Mouse (Mus musculus): ENCODE results near the gene Serpinb12.
"Not testable (repeated sequence)": the region's sequence is repeated elsewhere in the genome, so short reads cannot be mapped to it uniquely, and the experiment has no call there.

Gene Serpinb12

GRCm38 (mm10) chr1:106934265-106934664 lies at the start of gene Serpinb12:
Gene Serpinb12 (plus strand): TSS chr1:106934449.
- no peak for DNase-seq

- DNase-seq, result not testable (repeated sequence)
These were observed 39.1 kb upstream of the Serpinb12 start for GRCm38 (mm10) chr1:106895142-106895541.

GRCm38 (mm10) chr1:106901406-106901805 lies 32.8 kb upstream of the Serpinb12 start:
- DNase-seq, result no peak

- DNase-seq, result no peak
These were observed 2.3 kb upstream of the Serpinb12 start for GRCm38 (mm10) chr1:106931954-106932353.

- DNase-seq, result no peak
These were observed 591 bp upstream of the Serpinb12 start for GRCm38 (mm10) chr1:106933658-106934057.

GRCm38 (mm10) chr1:106947217-106947616 lies 13.0 kb downstream of the Serpinb12 start:
- DNase-seq, result no peak

GRCm38 (mm10) chr1:106959981-106960380 lies 25.7 kb downstream of the Serpinb12 start:
- no peak for DNase-seq

GRCm38 (mm10) chr1:106961023-106961422 lies 26.8 kb downstream of the Serpinb12 start:
- peak; percentile 16 for DNase-seq

GRCm38 (mm10) chr1:106980684-106981083 lies 46.4 kb downstream of the Serpinb12 start, which contains the start of gene Serpinb13:
Gene Serpinb13 (plus strand): TSS chr1:106980984.
- DNase-seq, result no peak

GRCm38 (mm10) chr1:106983092-106983491 lies 48.8 kb downstream of the Serpinb12 start:
- DNase-seq, result no peak

GRCm38 (mm10) chr1:106983865-106984264 lies 49.6 kb downstream of the Serpinb12 start:
- no peak for DNase-seq

GRCm38 (mm10) chr1:107000424-107000823 lies 66.2 kb downstream of the Serpinb12 start:
- DNase-seq, result peak; percentile 4

- no peak for DNase-seq
These were observed 67.5 kb downstream of the Serpinb12 start for GRCm38 (mm10) chr1:107001754-107002153.

- no peak for DNase-seq
These were observed 72.1 kb downstream of the Serpinb12 start for GRCm38 (mm10) chr1:107006316-107006715.
